Mouse (Mus musculus): ENCODE measurements around the gene Tstd1.

Gene Tstd1

GRCm38 (mm10) chr1:171418660-171419059 lies at the start of gene Tstd1:
Tstd1 (plus strand) TSS chr1:171418872.
- no peak for DNase-seq (ENCODE audit: low spot score)

- DNase-seq (ENCODE audit: low spot score), result no peak
Measured at GRCm38 (mm10) chr1:171369845-171370556, 48.7 kb upstream of the Tstd1 start, which contains the start of gene Nectin4. Nectin4 (plus strand) TSS chr1:171370099.

- DNase-seq (ENCODE audit: low spot score), result no peak
Measured at GRCm38 (mm10) chr1:171372880-171373279, 45.8 kb upstream of the Tstd1 start.

GRCm38 (mm10) chr1:171373946-171374345 lies 44.7 kb upstream of the Tstd1 start:
- DNase-seq (ENCODE audit: low spot score), result no peak

GRCm38 (mm10) chr1:171375646-171376097 lies 43.0 kb upstream of the Tstd1 start:
- DNase-seq (ENCODE audit: low spot score), result no peak

GRCm38 (mm10) chr1:171378298-171378697 lies 40.4 kb upstream of the Tstd1 start:
- no peak for DNase-seq (ENCODE audit: low spot score)

- peak; percentile 30 for DNase-seq (ENCODE audit: low spot score)
Measured at GRCm38 (mm10) chr1:171379935-171380599, 38.6 kb upstream of the Tstd1 start.

- DNase-seq (ENCODE audit: low spot score), result no peak
Measured at GRCm38 (mm10) chr1:171382096-171382620, 36.5 kb upstream of the Tstd1 start.

GRCm38 (mm10) chr1:171384361-171384760 lies 34.3 kb upstream of the Tstd1 start:
- DNase-seq (ENCODE audit: low spot score), result no peak

GRCm38 (mm10) chr1:171385171-171385570 lies 33.5 kb upstream of the Tstd1 start:
- DNase-seq (ENCODE audit: low spot score), result no peak

- no peak for DNase-seq (ENCODE audit: low spot score)
Measured at GRCm38 (mm10) chr1:171387099-171387498, 31.6 kb upstream of the Tstd1 start.

- DNase-seq (ENCODE audit: low spot score), result no peak
Measured at GRCm38 (mm10) chr1:171388376-171389102, 30.1 kb upstream of the Tstd1 start, which contains the start of gene Arhgap30. Arhgap30 (plus strand) TSS chr1:171388954.

GRCm38 (mm10) chr1:171390101-171390500 lies 28.6 kb upstream of the Tstd1 start:
- DNase-seq (ENCODE audit: low spot score), result no peak

- no peak for DNase-seq (ENCODE audit: low spot score)
Measured at GRCm38 (mm10) chr1:171401821-171402220, 16.9 kb upstream of the Tstd1 start.

GRCm38 (mm10) chr1:171402991-171403390 lies 15.7 kb upstream of the Tstd1 start:
- DNase-seq (ENCODE audit: low spot score), result no peak

GRCm38 (mm10) chr1:171407263-171407662 lies 11.4 kb upstream of the Tstd1 start:
- no peak for DNase-seq (ENCODE audit: low spot score)

- DNase-seq (ENCODE audit: low spot score), result no peak
Measured at GRCm38 (mm10) chr1:171410231-171410630, 8.4 kb upstream of the Tstd1 start.

GRCm38 (mm10) chr1:171410947-171411484 lies 7.7 kb upstream of the Tstd1 start, which contains the start of gene Usf1:
Usf1 (plus strand) TSS chr1:171411313.
- peak; percentile 85 for DNase-seq (ENCODE audit: low spot score)

GRCm38 (mm10) chr1:171411492-171411941 lies 7.2 kb upstream of the Tstd1 start:
- DNase-seq (ENCODE audit: low spot score), result no peak

- DNase-seq (ENCODE audit: low spot score), result no peak
Measured at GRCm38 (mm10) chr1:171412001-171412441, 6.7 kb upstream of the Tstd1 start.

- DNase-seq (ENCODE audit: low spot score), result no peak
Measured at GRCm38 (mm10) chr1:171412446-171412845, 6.2 kb upstream of the Tstd1 start.

- DNase-seq (ENCODE audit: low spot score), result no peak
Measured at GRCm38 (mm10) chr1:171413608-171414007, 5.1 kb upstream of the Tstd1 start.
